Mouse (Mus musculus): ENCODE results near the gene Kcmf1. TPM values are rescaled to one million over a fixed set of nuclear protein-coding genes. Genes with fewer than 3 reads are reported as not detected.
"Not testable (repeated sequence)": the region's sequence is repeated elsewhere in the genome, so short reads cannot be mapped to it uniquely, and the experiment has no call there.

Gene Kcmf1
- total RNA-seq, 2 experiments from 2014 or later = 11.9 to 36.5 TPM

GRCm38 (mm10) chr6:72854256-72854655 lies 45.5 kb downstream of the Kcmf1 start:
- ATAC-seq (replicated peaks; ENCODE audit: low FRiP score, poor library complexity, severe bottlenecking) = no peak

GRCm38 (mm10) chr6:72852180-72852579 lies 47.6 kb downstream of the Kcmf1 start:
- ATAC-seq (replicated peaks; ENCODE audit: low FRiP score, poor library complexity, severe bottlenecking) = no peak

GRCm38 (mm10) chr6:72851633-72852032 lies 48.1 kb downstream of the Kcmf1 start:
- ATAC-seq (replicated peaks; ENCODE audit: low FRiP score, poor library complexity, severe bottlenecking) = no peak

- no peak for ATAC-seq (replicated peaks; ENCODE audit: low FRiP score, poor library complexity, severe bottlenecking)
Observed at GRCm38 (mm10) chr6:72841986-72842502, 57.7 kb downstream of the Kcmf1 start.

- ATAC-seq (replicated peaks; ENCODE audit: low FRiP score, poor library complexity, severe bottlenecking) = no peak
Observed at GRCm38 (mm10) chr6:72840867-72841780, 58.7 kb downstream of the Kcmf1 start.

- ATAC-seq (replicated peaks; ENCODE audit: low FRiP score, poor library complexity, severe bottlenecking) = no peak
Observed at GRCm38 (mm10) chr6:72837756-72838155, 62.0 kb downstream of the Kcmf1 start.

GRCm38 (mm10) chr6:72834518-72834917 lies 65.3 kb downstream of the Kcmf1 start:
- ATAC-seq (replicated peaks; ENCODE audit: low FRiP score, poor library complexity, severe bottlenecking) = no peak

GRCm38 (mm10) chr6:72831858-72832257 lies 67.9 kb downstream of the Kcmf1 start:
- no peak for ATAC-seq (replicated peaks; ENCODE audit: low FRiP score, poor library complexity, severe bottlenecking)

GRCm38 (mm10) chr6:72831276-72831675 lies 68.5 kb downstream of the Kcmf1 start:
- 0 out of 2 replicates have a peak, but pooled peaks have one; percentile 49 for ATAC-seq (replicated peaks; ENCODE audit: low FRiP score, poor library complexity, severe bottlenecking)

- ATAC-seq (replicated peaks; ENCODE audit: low FRiP score, poor library complexity, severe bottlenecking) = no peak
Observed at GRCm38 (mm10) chr6:72828857-72829256, 70.9 kb downstream of the Kcmf1 start.

GRCm38 (mm10) chr6:72828037-72828436 lies 71.7 kb downstream of the Kcmf1 start:
- not testable (repeated sequence) for ATAC-seq (replicated peaks; ENCODE audit: low FRiP score, poor library complexity, severe bottlenecking)

GRCm38 (mm10) chr6:72825762-72826161 lies 74.0 kb downstream of the Kcmf1 start:
- no peak for ATAC-seq (replicated peaks; ENCODE audit: low FRiP score, poor library complexity, severe bottlenecking)

GRCm38 (mm10) chr6:72824971-72825737 lies 74.6 kb downstream of the Kcmf1 start:
- ATAC-seq (replicated peaks; ENCODE audit: low FRiP score, poor library complexity, severe bottlenecking) = no peak

GRCm38 (mm10) chr6:72813456-72813855 lies 86.3 kb downstream of the Kcmf1 start:
- ATAC-seq (replicated peaks; ENCODE audit: low FRiP score, poor library complexity, severe bottlenecking) = no peak

- ATAC-seq (replicated peaks; ENCODE audit: low FRiP score, poor library complexity, severe bottlenecking) = no peak
Observed at GRCm38 (mm10) chr6:72810248-72810647, 89.5 kb downstream of the Kcmf1 start.

- ATAC-seq (replicated peaks; ENCODE audit: low FRiP score, poor library complexity, severe bottlenecking) = no peak
Observed at GRCm38 (mm10) chr6:72809522-72810149, 90.1 kb downstream of the Kcmf1 start.

GRCm38 (mm10) chr6:72808342-72808741 lies 91.4 kb downstream of the Kcmf1 start:
- ATAC-seq (replicated peaks; ENCODE audit: low FRiP score, poor library complexity, severe bottlenecking) = no peak

- no peak for ATAC-seq (replicated peaks; ENCODE audit: low FRiP score, poor library complexity, severe bottlenecking)
Observed at GRCm38 (mm10) chr6:72803669-72804068, 96.1 kb downstream of the Kcmf1 start.

GRCm38 (mm10) chr6:72802119-72802518 lies 97.7 kb downstream of the Kcmf1 start:
- ATAC-seq (replicated peaks; ENCODE audit: low FRiP score, poor library complexity, severe bottlenecking) = no peak

- no peak for ATAC-seq (replicated peaks; ENCODE audit: low FRiP score, poor library complexity, severe bottlenecking)
Observed at GRCm38 (mm10) chr6:72800641-72801040, 99.1 kb downstream of the Kcmf1 start.

Measured in erythroblast, adult 5-6 weeks (primary cell).